Mouse (Mus musculus) limb, embryonic 15.5 days (tissue): ENCODE results near the gene Pappa. TPM values are rescaled to one million over a fixed set of nuclear protein-coding genes. Genes with fewer than 3 reads are reported as not detected.

Experiments used
- ATAC-seq: fragments of 200-750 bp; cut with Nextera tagmentation; 2 replicates; pipeline ENCODE4 v1.8.0; 2017; ENCODE audit warnings: low read depth, moderate TSS enrichment; ENCODE audit not compliant: insufficient number of reproducible peaks, low FRiP score, low TSS enrichment
- H3K27ac ChIP-seq: fragments of 300-500 bp; sonication (generic); 2 replicates; pipeline ENCODE4 v1.5.1; 2015; ENCODE audit warnings: moderate library complexity, mild to moderate bottlenecking, inconsistent platforms
- H3K27me3 ChIP-seq: fragments of 300-500 bp; sonication (generic); 2 replicates; pipeline ENCODE4 v1.6.1; 2015; ENCODE audit warnings: inconsistent platforms
- H3K36me3 ChIP-seq: fragments of 300-500 bp; sonication (generic); 2 replicates; pipeline ENCODE4 v1.6.1; 2015; ENCODE audit warnings: inconsistent platforms
- H3K4me1 ChIP-seq: fragments of 300-500 bp; sonication (generic); 2 replicates; pipeline ENCODE4 v1.6.1; 2015; ENCODE audit warnings: inconsistent platforms
- H3K4me2 ChIP-seq: fragments of 300-500 bp; sonication (generic); 2 replicates; pipeline ENCODE4 v1.6.1; 2015; ENCODE audit warnings: mild to moderate bottlenecking, inconsistent platforms
- H3K4me3 ChIP-seq: fragments of 300-500 bp; sonication (generic); 2 replicates; pipeline ENCODE4 v1.5.1; 2015; ENCODE audit warnings: mild to moderate bottlenecking, inconsistent platforms
- H3K9ac ChIP-seq: fragments of 300-500 bp; sonication (generic); 2 replicates; pipeline ENCODE4 v1.6.1; 2015; ENCODE audit warnings: inconsistent platforms
- H3K9me3 ChIP-seq: fragments of 300-500 bp; sonication (generic); 2 replicates; pipeline ENCODE4 v1.6.1; 2016; ENCODE audit warnings: inconsistent platforms
- WGBS: fragments of 180-500 bp; shearing (Covaris S2); methylation state at CpG from one replicate; pipeline ENCODE4 v1.1.7; 2015; 5-methylcytosine and 5-hydroxymethylcytosine counted together
- polyA plus RNA-seq: library from polyadenylated mRNA; unstranded; fragments of >200 nt; fragmentation: Nextera tagmentation; extraction: Ambion mirVana; gene quantifications from 2 replicates; pipeline ENCODE4 v1.2.1, GENCODE M21; 2015

The Pappa gene
- polyA plus RNA-seq, 1 experiment from 2014 or later: 1.1 TPM

DNA sequence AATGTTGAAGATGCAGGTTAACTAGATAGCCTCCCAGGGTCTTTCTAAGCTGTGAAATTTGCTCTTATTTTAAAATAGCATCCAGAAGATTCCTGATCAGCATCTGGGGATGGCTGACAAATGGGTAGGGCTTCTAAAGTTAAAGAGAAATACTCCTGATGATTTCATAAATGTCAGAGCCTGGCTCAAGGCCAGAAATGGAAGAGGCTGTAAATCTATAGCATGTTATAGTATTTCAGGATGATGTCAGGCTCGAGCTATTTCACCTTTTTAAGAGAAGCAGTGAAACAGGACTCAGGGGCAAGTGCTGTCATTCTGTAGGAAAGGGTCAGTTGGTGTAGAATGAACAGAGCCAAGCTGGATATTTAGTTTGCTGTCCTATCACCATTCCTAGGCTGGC lies 54.2 kb downstream of the Pappa start:
- no peaks in the 10 kb centered on the region for H3K36me3 ChIP-seq
- no peaks in the 10 kb centered on the region for H3K27me3 ChIP-seq
- no peak overlapping the region for H3K4me2 ChIP-seq
- H3K4me3 ChIP-seq: no peak overlapping the region
- no peak for ATAC-seq
- H3K27ac ChIP-seq: no peak overlapping the region
- no peaks in the 10 kb centered on the region for H3K4me1 ChIP-seq
- no peak overlapping the region for H3K9ac ChIP-seq
- 9% methylated on average over 1 of the region's 1 CpGs for WGBS
- no peaks in the 10 kb centered on the region for H3K9me3 ChIP-seq

DNA sequence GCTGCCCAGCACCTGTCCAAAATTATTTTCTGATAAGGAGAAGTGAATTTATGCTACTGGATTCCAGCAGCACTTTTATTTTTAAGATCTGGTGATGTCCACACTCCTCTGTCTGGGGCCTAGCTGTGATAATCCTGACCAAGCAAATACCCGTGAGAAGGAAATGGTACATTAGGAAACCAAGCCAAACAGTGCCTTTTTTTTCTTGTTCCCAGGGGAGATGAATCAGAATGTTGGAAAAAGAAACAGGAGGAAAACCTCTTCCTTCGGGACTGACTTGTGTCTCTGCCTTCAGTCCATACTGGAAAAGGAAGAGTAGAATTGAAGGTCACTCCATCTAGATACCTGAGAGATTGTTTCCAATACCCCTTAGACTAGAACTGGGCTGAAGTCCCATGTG lies 63.3 kb downstream of the Pappa start:
- H3K27ac ChIP-seq: no peak overlapping the region
- ATAC-seq: no peak
- 53% methylated on average over 2 of the region's 2 CpGs for WGBS
- no peak overlapping the region for H3K4me3 ChIP-seq
- no peak overlapping the region for H3K9ac ChIP-seq
- H3K4me1 ChIP-seq: no peaks in the 10 kb centered on the region
- H3K36me3 ChIP-seq: no peaks in the 10 kb centered on the region
- H3K27me3 ChIP-seq: no peaks in the 10 kb centered on the region
- H3K9me3 ChIP-seq: no peaks in the 10 kb centered on the region
- H3K4me2 ChIP-seq: no peak overlapping the region

DNA sequence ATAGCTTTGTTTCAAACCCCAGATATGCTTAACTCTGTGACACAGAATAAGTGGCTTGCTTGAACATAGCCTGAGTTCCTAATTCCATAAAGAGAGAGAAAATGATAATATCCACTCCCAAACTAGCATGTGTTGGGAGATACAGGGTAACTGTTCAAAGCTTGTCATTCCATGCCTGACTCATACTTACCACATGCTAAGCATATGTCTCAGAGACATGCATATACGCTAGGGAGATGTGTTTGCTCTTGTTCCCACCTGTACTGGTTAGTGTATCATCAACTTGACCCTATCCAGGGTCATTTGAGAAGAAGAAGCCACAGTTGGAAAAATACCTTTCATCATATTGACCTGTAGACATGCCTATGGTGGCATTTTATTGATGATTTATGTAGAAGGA lies 63.7 kb downstream of the Pappa start:
- H3K4me3 ChIP-seq: no peak overlapping the region
- H3K27me3 ChIP-seq: no peaks in the 10 kb centered on the region
- H3K4me2 ChIP-seq: no peak overlapping the region
- WGBS: 83% methylated on average over 1 of the region's 1 CpGs
- no peak overlapping the region for H3K27ac ChIP-seq
- H3K36me3 ChIP-seq: no peaks in the 10 kb centered on the region
- no peaks in the 10 kb centered on the region for H3K9me3 ChIP-seq
- no peak for ATAC-seq
- H3K4me1 ChIP-seq: no peaks in the 10 kb centered on the region
- no peak overlapping the region for H3K9ac ChIP-seq

GRCm38 (mm10) chr4:65188921-65189485 lies 65.0 kb downstream of the Pappa start:
- H3K4me2 ChIP-seq: no peak overlapping the region
- no peaks in the 10 kb centered on the region for H3K36me3 ChIP-seq
- ATAC-seq: no peak
- H3K9ac ChIP-seq: no peak overlapping the region
- H3K4me1 ChIP-seq: no peaks in the 10 kb centered on the region
- no peaks in the 10 kb centered on the region for H3K9me3 ChIP-seq
- 60% methylated on average over 6 of the region's 6 CpGs for WGBS
- H3K27me3 ChIP-seq: no peaks in the 10 kb centered on the region
- no peak overlapping the region for H3K4me3 ChIP-seq
- no peak overlapping the region for H3K27ac ChIP-seq

DNA sequence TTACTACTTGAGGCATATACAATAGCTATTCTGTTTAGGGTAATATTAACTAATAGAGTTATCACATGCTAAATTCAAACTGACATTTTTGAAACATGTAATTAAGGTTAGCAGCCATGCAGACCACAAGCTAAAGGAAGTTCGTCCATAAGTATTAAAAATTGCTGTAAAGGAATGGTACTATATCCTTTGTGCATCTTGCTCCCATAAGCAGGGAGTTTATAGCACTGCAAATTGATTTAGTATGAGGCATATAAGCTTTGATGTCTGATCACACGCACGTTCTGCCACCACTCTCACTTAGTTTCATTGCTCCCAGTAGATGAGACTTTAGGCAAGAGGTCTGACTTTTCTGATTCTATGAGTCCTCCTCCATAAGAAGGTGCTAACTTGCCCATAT lies 68.8 kb downstream of the Pappa start:
- Histone ChIP-seq H3K4me2 (no peak overlapping the region), H3K27ac (no peak overlapping the region), H3K4me1 (no peaks in the 10 kb centered on the region), H3K4me3 (no peak overlapping the region), H3K9me3 (no peaks in the 10 kb centered on the region), H3K36me3 (no peaks in the 10 kb centered on the region), H3K27me3 (no peaks in the 10 kb centered on the region), H3K9ac (no peak overlapping the region)
- ATAC-seq: no peak
- WGBS: 28% methylated on average over 3 of the region's 3 CpGs

- Histone ChIP-seq H3K36me3 (no peaks in the 10 kb centered on the region), H3K4me2 (no peak overlapping the region), H3K4me1 (no peaks in the 10 kb centered on the region), H3K4me3 (no peak overlapping the region), H3K27ac (no peak overlapping the region), H3K9ac (no peak overlapping the region), H3K9me3 (no peaks in the 10 kb centered on the region), H3K27me3 (no peaks in the 10 kb centered on the region)
- no peak for ATAC-seq
- 70% methylated on average over 1 of the region's 1 CpGs for WGBS
Observed at GRCm38 (mm10) chr4:65195971-65196370, 72.0 kb downstream of the Pappa start.

DNA sequence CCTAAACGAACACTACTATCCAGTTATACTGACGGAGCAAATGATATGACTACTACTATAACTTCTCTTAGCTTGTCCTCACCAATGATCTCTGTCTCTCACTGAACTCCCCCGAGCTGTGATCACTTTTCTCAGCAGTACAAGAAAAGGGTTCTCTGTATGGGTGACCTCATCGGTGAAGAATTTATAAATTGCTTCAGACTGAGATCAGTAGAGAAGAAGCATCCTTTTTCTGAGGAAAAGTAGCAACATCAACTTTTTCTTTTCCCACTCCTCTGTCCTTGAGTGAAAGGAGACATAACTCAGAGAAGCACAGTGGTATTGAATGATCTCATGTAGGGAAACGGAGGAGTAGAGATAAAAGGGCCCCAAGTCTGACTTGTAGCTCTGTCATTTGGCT lies 79.7 kb downstream of the Pappa start:
- H3K4me2 ChIP-seq: no peak overlapping the region
- H3K36me3 ChIP-seq: no peaks in the 10 kb centered on the region
- no peaks in the 10 kb centered on the region for H3K9me3 ChIP-seq
- H3K27me3 ChIP-seq: no peaks in the 10 kb centered on the region
- no peak for ATAC-seq
- H3K27ac ChIP-seq: no peak overlapping the region
- H3K4me1 ChIP-seq: no peaks in the 10 kb centered on the region
- 75% methylated on average over 5 of the region's 5 CpGs for WGBS
- H3K9ac ChIP-seq: no peak overlapping the region
- H3K4me3 ChIP-seq: no peak overlapping the region

GRCm38 (mm10) chr4:65205446-65205845 lies 81.5 kb downstream of the Pappa start:
- no peak overlapping the region for H3K27ac ChIP-seq
- no peaks in the 10 kb centered on the region for H3K36me3 ChIP-seq
- H3K4me2 ChIP-seq: no peak overlapping the region
- no peak overlapping the region for H3K4me3 ChIP-seq
- no peaks in the 10 kb centered on the region for H3K27me3 ChIP-seq
- no peak for ATAC-seq
- WGBS: 72% methylated on average over 2 of the region's 2 CpGs
- H3K9me3 ChIP-seq: no peaks in the 10 kb centered on the region
- H3K9ac ChIP-seq: no peak overlapping the region
- H3K4me1 ChIP-seq: no peaks in the 10 kb centered on the region

GRCm38 (mm10) chr4:65209369-65210015 lies 85.5 kb downstream of the Pappa start:
- Histone ChIP-seq H3K9me3 (no peaks in the 10 kb centered on the region), H3K4me3 (no peak overlapping the region), H3K9ac (no peak overlapping the region), H3K4me1 (no peaks in the 10 kb centered on the region), H3K27me3 (no peaks in the 10 kb centered on the region), H3K4me2 (no peak overlapping the region), H3K36me3 (no peaks in the 10 kb centered on the region), H3K27ac (no peak overlapping the region)
- WGBS: 80% methylated on average over 3 of the region's 3 CpGs
- ATAC-seq: no peak

DNA sequence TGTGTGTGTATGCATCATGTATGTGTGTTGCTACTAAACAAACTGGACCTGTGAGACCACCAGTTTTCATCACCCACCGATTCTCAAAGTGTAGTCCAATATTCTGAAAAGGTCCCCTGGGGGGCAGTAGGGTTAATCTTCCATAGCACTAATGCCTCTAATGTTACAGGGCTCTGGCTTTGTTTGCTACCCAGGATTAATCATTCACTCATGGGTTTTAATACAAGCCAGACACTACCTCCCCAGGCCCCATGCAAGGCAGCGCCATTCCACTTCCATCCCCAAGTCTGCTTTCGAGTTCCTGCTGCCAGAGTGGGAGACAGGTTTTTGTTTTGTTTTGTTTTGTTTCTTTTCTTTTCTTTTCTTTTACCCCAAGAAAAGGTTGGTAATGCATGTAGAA lies 92.7 kb downstream of the Pappa start:
- H3K36me3 ChIP-seq: no peaks in the 10 kb centered on the region
- H3K4me2 ChIP-seq: no peak overlapping the region
- H3K27ac ChIP-seq: no peak overlapping the region
- 32% methylated on average over 3 of the region's 3 CpGs for WGBS
- H3K4me3 ChIP-seq: no peak overlapping the region
- no peak for ATAC-seq
- H3K4me1 ChIP-seq: peaks cover 10% of the 10 kb centered on the region; the same call in 1 of the 2 replicates
- no peaks in the 10 kb centered on the region for H3K9me3 ChIP-seq
- H3K9ac ChIP-seq: no peak overlapping the region
- H3K27me3 ChIP-seq: no peaks in the 10 kb centered on the region

GRCm38 (mm10) chr4:65217651-65218364 lies 93.8 kb downstream of the Pappa start:
- H3K4me2 ChIP-seq: peak overlapping the region; percentile 20; the same call in 1 of the 2 replicates
- H3K27me3 ChIP-seq: no peaks in the 10 kb centered on the region
- H3K36me3 ChIP-seq: no peaks in the 10 kb centered on the region
- no peak overlapping the region for H3K9ac ChIP-seq
- H3K9me3 ChIP-seq: no peaks in the 10 kb centered on the region
- H3K27ac ChIP-seq: peak overlapping the region; percentile 27; the same call in 1 of the 2 replicates
- WGBS: 14% methylated on average over 9 of the region's 9 CpGs
- no peak for ATAC-seq
- peaks cover 10% of the 10 kb centered on the region; the same call in 1 of the 2 replicates for H3K4me1 ChIP-seq
- H3K4me3 ChIP-seq: no peak overlapping the region

DNA sequence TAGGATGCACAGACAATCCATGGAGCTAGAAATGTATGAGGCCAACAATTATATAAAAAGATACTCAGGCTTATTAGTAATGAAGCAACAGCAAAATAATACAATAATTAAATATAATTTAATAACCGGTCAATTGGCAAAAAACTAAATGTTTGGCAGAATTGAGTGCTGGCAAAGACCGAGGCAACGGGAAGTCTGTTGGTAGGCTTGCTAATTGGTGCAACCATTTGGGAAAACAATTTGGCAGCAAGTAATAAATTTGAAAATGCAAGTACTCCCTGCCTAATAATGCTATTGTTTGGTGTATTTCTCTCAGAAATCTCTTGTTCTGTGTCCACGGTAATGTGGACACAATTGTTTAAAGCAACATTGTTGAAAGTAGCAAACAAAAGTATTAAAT lies 99.9 kb downstream of the Pappa start:
- no peaks in the 10 kb centered on the region for H3K36me3 ChIP-seq
- H3K9ac ChIP-seq: no peak overlapping the region
- no peak overlapping the region for H3K4me3 ChIP-seq
- H3K9me3 ChIP-seq: no peaks in the 10 kb centered on the region
- H3K27me3 ChIP-seq: no peaks in the 10 kb centered on the region
- ATAC-seq: no peak
- 76% methylated on average over 4 of the region's 4 CpGs for WGBS
- H3K27ac ChIP-seq: no peak overlapping the region
- H3K4me1 ChIP-seq: no peaks in the 10 kb centered on the region
- no peak overlapping the region for H3K4me2 ChIP-seq
